Comparison of ENCODE assay signal across 8 mouse cellular contexts in genomic region chr8:11311681-11312348, GRCm38 (mm10). TPM values are rescaled to one million over a fixed set of nuclear protein-coding genes. Genes with fewer than 3 reads are reported as not detected.
DNase-seq lines count a peak whose midpoint lies in the region; ATAC-seq lines count a peak whose summit lies in the region.

No protein-coding gene starts in this region.

- H3K27ac ChIP-seq in hindbrain, embryonic 15.5 days (replicated peaks): peak overlapping the region; percentile 43
- H3K27ac ChIP-seq in limb, embryonic 15.5 days: peak overlapping the region; percentile 94

- peaks cover 38% of the 10 kb centered on the region for H3K4me1 ChIP-seq in hindbrain, embryonic 15.5 days (replicated peaks)
- H3K4me1 ChIP-seq in limb, embryonic 15.5 days: peaks cover 35% of the 10 kb centered on the region

- no peaks in the 10 kb centered on the region for H3K9me3 ChIP-seq in hindbrain, embryonic 15.5 days
- H3K9me3 ChIP-seq in limb, embryonic 15.5 days: no peaks in the 10 kb centered on the region

- ATAC-seq in hindbrain, embryonic 15.5 days (ENCODE audit: low FRiP score, low read depth): peak; percentile 37; the same call in 1 of the 2 replicates
- no peak for ATAC-seq in limb, embryonic 15.5 days (ENCODE audit: insufficient number of reproducible peaks, low FRiP score, low TSS enrichment, low read depth)

- 3% methylated on average over 34 of the region's 34 CpGs for WGBS in hindbrain, embryonic 15.5 days
- WGBS in limb, embryonic 15.5 days: 1% methylated on average over 34 of the region's 34 CpGs

- DNase-seq in NIH3T3 (ENCODE audit: low read depth): peak; percentile 56
- peak; percentile 42 for DNase-seq in brain, adult 2 months (ENCODE audit: low read depth, low spot score)
- peak; percentile 36 to 64 for DNase-seq in gastrocnemius, adult 8-10 months (ENCODE audit: low spot score in 2 of 2)
- peak; percentile 49 for DNase-seq in neural tube, embryonic 10.5 days (ENCODE audit: extremely low spot score, low spot score)
- DNase-seq in Muller cell, postnatal 12 days (ENCODE audit: inconsistent ontology term): no peak
- no peak for DNase-seq in thymus, postnatal 25 days

- peak overlapping the region; percentile 86 for H3K4me2 ChIP-seq in hindbrain, embryonic 15.5 days
- H3K4me2 ChIP-seq in limb, embryonic 15.5 days: peak overlapping the region; percentile 91

- peak overlapping the region; percentile 63 for H3K4me3 ChIP-seq in hindbrain, embryonic 15.5 days
- H3K4me3 ChIP-seq in limb, embryonic 15.5 days: peak overlapping the region; percentile 70

- no peaks in the 10 kb centered on the region for H3K36me3 ChIP-seq in hindbrain, embryonic 15.5 days
- H3K36me3 ChIP-seq in limb, embryonic 15.5 days: no peaks in the 10 kb centered on the region

- peaks cover 65% of the 10 kb centered on the region for H3K27me3 ChIP-seq in hindbrain, embryonic 15.5 days
- 0 out of 2 replicates have a peak, but pooled peaks cover 6% of the 10 kb centered on the region for H3K27me3 ChIP-seq in limb, embryonic 15.5 days

- H3K9ac ChIP-seq in hindbrain, embryonic 15.5 days: peak overlapping the region; percentile 70
- H3K9ac ChIP-seq in limb, embryonic 15.5 days: peak overlapping the region; percentile 73

RNA-seq across cellular contexts. Expression of gene Col4a2, which starts 0.8 kb away (rescaled TPM):
- 10 to 100 TPM; 17.8 to 38.4 (median 26.0) TPM for total RNA-seq in gastrocnemius, adult 8-10 months (2022)
- polyA plus RNA-seq in hindbrain, embryonic 15.5 days (2015; fragmentation: Nextera tagmentation; extraction: Ambion mirVana): 43.0 and 43.6 TPM in 2 replicates
- 77.4 and 83.3 TPM in 2 replicates for polyA plus RNA-seq in limb, embryonic 15.5 days (2015; fragmentation: Nextera tagmentation; extraction: Ambion mirVana)

RNA-seq across cellular contexts. Expression of gene Col4a1, which starts 0.8 kb away (rescaled TPM):
- total RNA-seq in gastrocnemius, adult 8-10 months (2022): 10 to 100 TPM; 27.4 to 61.7 (median 46.3) TPM
- 91.8 and 92.1 TPM in 2 replicates for polyA plus RNA-seq in hindbrain, embryonic 15.5 days (2015; fragmentation: Nextera tagmentation; extraction: Ambion mirVana)
- polyA plus RNA-seq in limb, embryonic 15.5 days (2015; fragmentation: Nextera tagmentation; extraction: Ambion mirVana): 172 and 209 TPM in 2 replicates

Comparison
In these comparisons a context has a peak if more than half of its experiments do, and no peak if none do; other contexts are left out.
1. DNase-seq: peak in NIH3T3 (single experiment), brain, adult 2 months (single experiment), gastrocnemius, adult 8-10 months (2 of 2) and neural tube, embryonic 10.5 days (single experiment); none in Muller cell, postnatal 12 days (single experiment) and thymus, postnatal 25 days (single experiment).